Mouse (Mus musculus) CD8-positive naive resting alpha-beta T cell, adult 57 days (primary cell): ENCODE measurements around the gene Smad6. TPM values are rescaled to one million over a fixed set of nuclear protein-coding genes. Genes with fewer than 3 reads are reported as not detected.

ENCODE experiments used
- total RNA-seq: library from RNA; stranded (reverse); gene quantifications from one replicate; pipeline ENCODE4 v1.2.4, GENCODE M21; 2023

The Smad6 gene
- total RNA-seq = not detected

DNA sequence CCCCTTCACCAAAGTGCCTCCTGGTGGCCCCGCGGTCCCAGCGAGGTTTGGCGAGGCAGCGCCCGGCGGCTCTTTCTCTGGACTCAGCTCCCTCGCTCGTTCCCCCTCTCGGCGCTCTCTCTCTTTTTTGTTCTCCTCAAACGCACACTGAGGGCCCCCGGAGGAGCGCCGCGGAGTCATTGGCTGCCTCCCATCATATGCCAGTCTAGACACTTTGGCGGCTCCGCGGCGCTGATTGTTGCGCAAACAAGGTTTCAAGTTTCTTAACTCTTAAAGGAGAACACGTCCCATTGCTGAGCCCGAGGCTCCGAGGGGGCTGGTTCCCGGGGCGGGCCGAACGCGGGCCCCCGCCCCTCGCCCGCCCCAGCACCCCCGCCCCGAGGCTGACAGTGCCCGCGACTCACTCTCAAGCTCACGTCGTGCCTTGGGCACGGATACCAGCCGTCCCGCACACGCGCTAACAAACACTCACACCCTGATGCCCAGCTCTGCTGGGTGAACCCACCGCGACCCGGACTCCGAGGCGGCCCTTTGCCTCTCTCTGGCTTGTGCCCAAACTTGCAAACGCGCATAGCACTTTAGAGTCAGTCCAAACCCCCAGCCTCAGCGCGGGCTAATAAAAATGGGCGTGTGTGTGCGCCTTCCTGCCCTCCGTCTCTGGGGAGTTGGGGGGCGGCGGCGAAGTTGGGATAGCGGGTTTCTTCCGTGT is at the start of gene Smad6:
Gene Smad6, minus strand, starts transcription at position 207 of the 709 bp plus-strand sequence.

Other genes with a start within 250 kb of the Smad6 start
- not detected for gene Lctl, start 95.1 kb upstream of the Smad6 start, total RNA-seq
- gene Zwilch, start 151.0 kb upstream of the Smad6 start, total RNA-seq = 8.2 TPM
- 2,550 TPM for gene Rpl4, start 151.3 kb upstream of the Smad6 start, total RNA-seq
- gene Snapc5, start 157.2 kb upstream of the Smad6 start, total RNA-seq = 21.8 TPM
- 1.7 TPM for gene Uchl4, start 213.1 kb upstream of the Smad6 start, total RNA-seq
- 53.3 TPM for gene Map2k1, start 231.6 kb upstream of the Smad6 start, total RNA-seq